Mouse (Mus musculus) hindbrain, embryonic 11.5 days (tissue): Measurements from ENCODE around the gene Syce3. TPM values are rescaled to one million over a fixed set of nuclear protein-coding genes. Genes with fewer than 3 reads are reported as not detected.
"Not testable (repeated sequence)": the region's sequence is repeated elsewhere in the genome, so short reads cannot be mapped to it uniquely, and the experiment has no call there.

ENCODE experiments used
- ATAC-seq: fragments of 200-750 bp; cut with Nextera tagmentation; 2 replicates; pipeline ENCODE4 v1.8.0; 2017; ENCODE audit warnings: mild to moderate bottlenecking, moderate TSS enrichment, moderate library complexity; ENCODE audit not compliant: low FRiP score
- DNase-seq: peaks from one replicate; pipeline ENCODE4 v3.0.0-alpha.2; 2015; ENCODE audit warnings: low spot score
- H3K27ac ChIP-seq: fragments of 300-500 bp; sonication (generic); 2 replicates; pipeline ENCODE4 v1.5.1; 2014; ENCODE audit warnings: mild to moderate bottlenecking, low read depth, low read length
- H3K27me3 ChIP-seq: fragments of 300-500 bp; sonication (generic); 2 replicates; pipeline ENCODE4 v1.6.1; 2014; ENCODE audit warnings: mild to moderate bottlenecking, low read length, moderate library complexity, mixed read lengths; ENCODE audit not compliant: control insufficient read depth, insufficient read depth
- H3K36me3 ChIP-seq: fragments of 300-500 bp; sonication (generic); 2 replicates; pipeline ENCODE4 v1.6.1; 2014; ENCODE audit warnings: mild to moderate bottlenecking, low read length, moderate library complexity, mixed read lengths; ENCODE audit not compliant: control insufficient read depth, insufficient read depth
- H3K4me1 ChIP-seq: fragments of 300-500 bp; sonication (generic); replicated peaks from 2 replicates; pipeline ENCODE4 v1.6.1; 2014; ENCODE audit warnings: low read length, mixed read lengths; ENCODE audit not compliant: control insufficient read depth, insufficient read depth
- H3K4me2 ChIP-seq: fragments of 300-500 bp; sonication (generic); replicated peaks from 2 replicates; pipeline ENCODE4 v1.6.1; 2014; ENCODE audit warnings: mild to moderate bottlenecking, low read depth, low read length
- H3K4me3 ChIP-seq: fragments of 300-500 bp; sonication (generic); 2 replicates; pipeline ENCODE4 v1.5.1; 2014; ENCODE audit warnings: low read depth, low read length
- H3K9ac ChIP-seq: fragments of 300-500 bp; sonication (generic); 2 replicates; pipeline ENCODE4 v1.6.1; 2014; ENCODE audit warnings: low read depth, low read length
- H3K9me3 ChIP-seq: fragments of 300-500 bp; sonication (generic); 2 replicates; pipeline ENCODE4 v1.6.1; 2016; ENCODE audit warnings: low read length; ENCODE audit not compliant: control insufficient read depth
- WGBS: fragments of 180-500 bp; shearing (Covaris S2); extraction: QIAGEN DNeasy Blood & Tissue Kit; methylation state at CpG from one replicate; pipeline ENCODE4 v1.1.7; 2014; 5-methylcytosine and 5-hydroxymethylcytosine counted together
- polyA plus RNA-seq: library from polyadenylated mRNA; unstranded; fragments of >200 nt; fragmentation: Nextera tagmentation; extraction: Ambion mirVana; gene quantifications from 2 replicates; pipeline ENCODE4 v1.2.1, GENCODE M21; 2014

Gene Syce3
- polyA plus RNA-seq, 1 experiment from 2014 or later = not detected

GRCm38 (mm10) chr15:89435878-89436277, 25.6 kb upstream of the Syce3 start:
- Histone ChIP-seq H3K9me3 (no peaks in the 10 kb centered on the region), H3K27me3 (no peaks in the 10 kb centered on the region), H3K4me2 (no peak overlapping the region), H3K27ac (no peak overlapping the region), H3K9ac (no peak overlapping the region), H3K4me3 (no peak overlapping the region), H3K4me1 (no peaks in the 10 kb centered on the region), H3K36me3 (no peaks in the 10 kb centered on the region)
- ATAC-seq (no peak), DNase-seq (no peak)
- WGBS = 89% methylated on average over 5 of the region's 5 CpGs

GRCm38 (mm10) chr15:89434136-89434535, 23.8 kb upstream of the Syce3 start:
- H3K4me3 ChIP-seq = no peak overlapping the region
- DNase-seq = no peak
- no peaks in the 10 kb centered on the region for H3K9me3 ChIP-seq
- H3K36me3 ChIP-seq = no peaks in the 10 kb centered on the region
- no peak overlapping the region for H3K9ac ChIP-seq
- no peak overlapping the region for H3K27ac ChIP-seq
- WGBS = 71% methylated on average over 3 of the region's 3 CpGs
- no peaks in the 10 kb centered on the region for H3K27me3 ChIP-seq
- no peaks in the 10 kb centered on the region; the same call in 1 of the 2 replicates for H3K4me1 ChIP-seq
- no peak for ATAC-seq
- no peak overlapping the region for H3K4me2 ChIP-seq

GRCm38 (mm10) chr15:89432946-89433345, 22.6 kb upstream of the Syce3 start:
- no peaks in the 10 kb centered on the region for H3K27me3 ChIP-seq
- no peak overlapping the region for H3K9ac ChIP-seq
- DNase-seq (no peak), ATAC-seq (no peak)
- 72% methylated on average over 4 of the region's 4 CpGs for WGBS
- H3K27ac ChIP-seq = no peak overlapping the region
- H3K9me3 ChIP-seq = no peaks in the 10 kb centered on the region
- H3K4me2 ChIP-seq = no peak overlapping the region
- H3K4me1 ChIP-seq = no peaks in the 10 kb centered on the region; the same call in 1 of the 2 replicates
- H3K4me3 ChIP-seq = no peak overlapping the region
- no peaks in the 10 kb centered on the region for H3K36me3 ChIP-seq

GRCm38 (mm10) chr15:89431806-89432205, 21.5 kb upstream of the Syce3 start:
- Histone ChIP-seq H3K36me3 (peaks cover 5% of the 10 kb centered on the region; the same call in 1 of the 2 replicates), H3K27me3 (no peaks in the 10 kb centered on the region), H3K27ac (no peak overlapping the region), H3K4me3 (no peak overlapping the region), H3K4me1 (no peaks in the 10 kb centered on the region; the same call in 1 of the 2 replicates), H3K4me2 (no peak overlapping the region), H3K9ac (no peak overlapping the region), H3K9me3 (no peaks in the 10 kb centered on the region)
- ATAC-seq (no peak), DNase-seq (no peak)
- 93% methylated on average over 6 of the region's 6 CpGs for WGBS

GRCm38 (mm10) chr15:89431271-89431670, 21.0 kb upstream of the Syce3 start:
- no peak for DNase-seq
- WGBS = 93% methylated on average over 3 of the region's 3 CpGs
- peaks cover 7% of the 10 kb centered on the region; the same call in 1 of the 2 replicates for H3K36me3 ChIP-seq

GRCm38 (mm10) chr15:89430771-89431170, 20.5 kb upstream of the Syce3 start:
- not testable (repeated sequence) for H3K4me3 ChIP-seq, H3K27me3 ChIP-seq, ATAC-seq, H3K9me3 ChIP-seq, H3K9ac ChIP-seq, H3K36me3 ChIP-seq, H3K4me2 ChIP-seq, H3K27ac ChIP-seq, DNase-seq, H3K4me1 ChIP-seq
- WGBS = 90% methylated on average over 7 of the region's 9 CpGs

More at GRCm38 (mm10) chr15:89431271-89431670, 21.0 kb upstream of the Syce3 start:
- Histone ChIP-seq H3K4me1 (no peaks in the 10 kb centered on the region; the same call in 1 of the 2 replicates), H3K27ac (no peak overlapping the region), H3K4me3 (no peak overlapping the region), H3K27me3 (no peaks in the 10 kb centered on the region), H3K9me3 (no peaks in the 10 kb centered on the region), H3K9ac (no peak overlapping the region), H3K4me2 (no peak overlapping the region)
- ATAC-seq = no peak

- WGBS = 56% methylated on average over 6 of the region's 6 CpGs
- Histone ChIP-seq H3K9ac (peak overlapping the region; percentile 77), H3K27me3 (no peaks in the 10 kb centered on the region), H3K36me3 (peaks cover 7% of the 10 kb centered on the region; the same call in 1 of the 2 replicates), H3K9me3 (no peaks in the 10 kb centered on the region), H3K27ac (peak overlapping the region; percentile 89), H3K4me1 (no peaks in the 10 kb centered on the region; the same call in 1 of the 2 replicates), H3K4me3 (peak overlapping the region; percentile 86), H3K4me2 (peak overlapping the region; percentile 88)
- DNase-seq = peak; percentile 33
- no peak for ATAC-seq
Measured at GRCm38 (mm10) chr15:89430341-89430740, 20.0 kb upstream of the Syce3 start.

GRCm38 (mm10) chr15:89429352-89430221, 19.3 kb upstream of the Syce3 start, which contains the start of the genes C730034F03Rik, Gm44502 and Chkb:
Gene C730034F03Rik (plus strand): TSS chr15:89429589.
Gene Gm44502 (minus strand): TSS chr15:89429696.
Gene Chkb (minus strand): TSS chr15:89429908.
- peak; percentile 92 for DNase-seq
- ATAC-seq = peak; percentile 94
- H3K9ac ChIP-seq = peak within 1 kb of the TSS; percentile 77
- peaks cover 7% of the 10 kb centered on the region; the same call in 1 of the 2 replicates for H3K36me3 ChIP-seq
- WGBS = 1% methylated on average over 70 of the region's 70 CpGs
- H3K4me2 ChIP-seq = peak within 1 kb of the TSS; percentile 88
- H3K27me3 ChIP-seq = no peaks in the 10 kb centered on the region
- H3K4me3 ChIP-seq = peak within 1 kb of the TSS; percentile 86
- H3K27ac ChIP-seq = peak within 1 kb of the TSS; percentile 89
- H3K4me1 ChIP-seq = no peaks in the 10 kb centered on the region; the same call in 1 of the 2 replicates
- no peaks in the 10 kb centered on the region for H3K9me3 ChIP-seq
